In the genomic region with DNA sequence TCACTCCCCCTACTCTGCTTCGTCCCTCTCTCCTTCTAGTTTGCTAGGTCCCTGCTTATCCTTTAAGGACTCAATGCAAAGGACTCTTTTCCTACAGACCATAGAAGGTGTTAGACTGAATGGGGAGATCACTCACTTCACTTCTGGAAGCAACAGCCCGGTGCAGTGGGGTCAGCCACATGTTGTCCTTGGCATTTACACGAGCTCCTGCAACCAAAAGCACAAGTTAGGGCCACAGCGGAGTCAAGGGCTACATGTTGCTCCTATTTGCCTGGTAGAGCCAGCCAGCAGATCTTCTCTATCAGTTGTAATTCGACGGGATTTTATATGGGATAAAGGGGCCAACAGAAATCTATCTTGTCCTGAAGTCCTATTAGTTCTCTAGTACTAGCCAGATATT, we compare ENCODE assay signal across 24 mouse cellular contexts.
"Had no signal": no experiment of that assay in that cellular context is flagged by ENCODE, and none has a peak within 500 bp of the region (broad histone marks: within the 10 kb centered on the region; RNA-seq: fewer than 3 reads in every experiment).

No protein-coding gene starts in this region.

- DNase-seq: gastrocnemius, adult 2 months; gastrocnemius, postnatal 10 days; gastrocnemius, postnatal 25 days; heart, adult 2 months; heart, postnatal 10 days; heart, postnatal 4 days; kidney, adult 18-20 months; kidney, adult 8-10 months; kidney, postnatal 10 days; kidney, postnatal 25 days; kidney, postnatal 4 days; liver; liver, embryonic 13.5 days had no signal

- H3K4me1 ChIP-seq: hindbrain, embryonic 10.5 days; hindbrain, embryonic 12.5 days; intestine, embryonic 15.5 days; limb, embryonic 12.5 days; liver, embryonic 13.5 days; liver, embryonic 15.5 days had no signal

- H3K9me3 ChIP-seq: heart, embryonic 10.5 days; hindbrain, embryonic 10.5 days; hindbrain, embryonic 12.5 days; intestine, embryonic 15.5 days; limb, embryonic 10.5 days; limb, embryonic 12.5 days; liver, embryonic 13.5 days; liver, embryonic 15.5 days had no signal

- H3K27ac ChIP-seq: gastrocnemius, adult 2 months; heart, adult 2 months; heart, embryonic 10.5 days; hindbrain, embryonic 10.5 days; hindbrain, embryonic 12.5 days; hindbrain, embryonic 14.5 days; intestine, embryonic 15.5 days; layer of hippocampus, adult 2 months; left cerebral cortex, adult 2 months; limb, embryonic 10.5 days; limb, embryonic 12.5 days; liver, embryonic 13.5 days; liver, embryonic 15.5 days had no signal

- H3K27me3 ChIP-seq: heart, embryonic 12.5 days; hindbrain, embryonic 12.5 days; intestine, embryonic 15.5 days; limb, embryonic 12.5 days; liver, embryonic 13.5 days; liver, embryonic 15.5 days had no signal

- H3K36me3 ChIP-seq: heart, embryonic 10.5 days; heart, embryonic 12.5 days; hindbrain, embryonic 10.5 days; hindbrain, embryonic 12.5 days; intestine, embryonic 15.5 days; limb, embryonic 10.5 days; limb, embryonic 12.5 days; liver, embryonic 13.5 days; liver, embryonic 15.5 days had no signal

- H3K4me3 ChIP-seq: gastrocnemius, adult 2 months; heart, adult 2 months; heart, embryonic 10.5 days; heart, embryonic 12.5 days; hindbrain, embryonic 10.5 days; hindbrain, embryonic 12.5 days; intestine, embryonic 15.5 days; layer of hippocampus, adult 2 months; left cerebral cortex, adult 2 months; limb, embryonic 10.5 days; limb, embryonic 12.5 days; liver, embryonic 13.5 days; liver, embryonic 15.5 days had no signal
